Mouse (Mus musculus) intestine, embryonic 14.5 days (tissue): ENCODE measurements at regions not wholly inside any gene's neighbourhood (a gene's known extent, or its start where the extent isn't known, plus 50 kb on each side); places are given as distances from the start of the nearest gene placed in this dataset.
A peak's percentile ranks its signal among the peaks of the same experiment; 100 is the strongest.

Experiments
- ATAC-seq: fragments of 200-750 bp; cut with Nextera tagmentation; replicated peaks from 2 replicates; pipeline ENCODE4 v1.8.0; 2017; ENCODE audit warnings: low read depth, moderate number of reproducible peaks, moderate TSS enrichment, moderate library complexity; ENCODE audit not compliant: low FRiP score, low TSS enrichment
- DNase-seq: peaks from one replicate; pipeline ENCODE4 v3.0.0-alpha.2; 2018; ENCODE audit warnings: low spot score
- H3K27ac ChIP-seq: fragments of 300-500 bp; sonication (generic); 2 replicates; pipeline ENCODE4 v1.5.1; 2014; ENCODE audit warnings: low read depth, mild to moderate bottlenecking, control low read depth
- H3K27me3 ChIP-seq: fragments of 300-500 bp; sonication (generic); replicated peaks from 2 replicates; pipeline ENCODE4 v1.6.1; 2014; ENCODE audit warnings: low read length, control low read depth; ENCODE audit not compliant: control insufficient read depth, insufficient read depth
- H3K36me3 ChIP-seq: fragments of 300-500 bp; sonication (generic); 2 replicates; pipeline ENCODE4 v1.6.1; 2014; ENCODE audit warnings: low read length, control low read depth; ENCODE audit not compliant: control insufficient read depth, insufficient read depth
- H3K4me1 ChIP-seq: fragments of 300-500 bp; sonication (generic); replicated peaks from 2 replicates; pipeline ENCODE4 v1.6.1; 2014; ENCODE audit warnings: low read length, control low read depth, mixed read lengths; ENCODE audit not compliant: control insufficient read depth, insufficient read depth
- H3K4me2 ChIP-seq: fragments of 300-500 bp; sonication (generic); 2 replicates; pipeline ENCODE4 v1.6.1; 2014; ENCODE audit warnings: low read length
- H3K4me3 ChIP-seq: fragments of 300-500 bp; sonication (generic); 2 replicates; pipeline ENCODE4 v1.5.1; 2014; ENCODE audit warnings: low read depth, low read length, control low read depth, mixed read lengths
- H3K9ac ChIP-seq: fragments of 300-500 bp; sonication (generic); 2 replicates; pipeline ENCODE4 v1.6.1; 2014; ENCODE audit warnings: mild to moderate bottlenecking, low read length
- H3K9me3 ChIP-seq: fragments of 300-500 bp; sonication (generic); 2 replicates; pipeline ENCODE4 v1.6.1; 2016; ENCODE audit warnings: low read length, control low read depth; ENCODE audit not compliant: control insufficient read depth
- WGBS: fragments of 180-500 bp; shearing (Covaris S2); extraction: QIAGEN DNeasy Blood & Tissue Kit; methylation state at CpG from one replicate; pipeline ENCODE4 v1.1.7; 2014; 5-methylcytosine and 5-hydroxymethylcytosine counted together

- Histone ChIP-seq H3K27ac (no peak overlapping the region), H3K4me2 (no peak overlapping the region), H3K4me3 (no peak overlapping the region), H3K4me1 (no peaks in the 10 kb centered on the region), H3K9me3 (no peaks in the 10 kb centered on the region), H3K9ac (no peak overlapping the region), H3K36me3 (no peaks in the 10 kb centered on the region), H3K27me3 (no peaks in the 10 kb centered on the region)
- no peak for DNase-seq
- no peak for ATAC-seq
- 91% methylated on average over 7 of the region's 7 CpGs for WGBS
Measured at GRCm38 (mm10) chr14:120560416-120560815, 82.2 kb downstream of the Rap2a start.

DNA sequence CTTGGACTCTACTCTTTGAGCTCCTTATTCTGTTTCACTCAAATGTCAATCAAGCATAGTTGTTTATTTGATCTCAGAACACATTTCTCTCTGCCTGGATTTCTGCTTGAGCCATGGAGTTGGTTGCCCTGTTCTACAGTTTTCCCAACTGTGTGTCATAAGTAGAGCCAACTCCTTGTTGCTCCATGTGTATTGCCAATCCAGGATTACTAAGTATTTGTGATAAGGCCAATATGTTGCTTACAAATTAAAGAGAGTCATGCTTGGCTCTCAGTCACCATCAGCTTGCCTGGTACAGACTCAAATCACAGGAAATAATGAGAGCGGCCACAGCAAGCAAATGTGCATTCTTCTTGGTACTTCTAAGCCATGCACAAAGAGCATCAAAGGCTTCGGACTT lies 82.7 kb downstream of the Rap2a start:
- H3K9me3 ChIP-seq: no peaks in the 10 kb centered on the region
- H3K27me3 ChIP-seq: no peaks in the 10 kb centered on the region
- 97% methylated on average over 2 of the region's 2 CpGs for WGBS
- no peaks in the 10 kb centered on the region for H3K36me3 ChIP-seq
- no peak overlapping the region for H3K4me2 ChIP-seq
- no peak overlapping the region for H3K9ac ChIP-seq
- no peak overlapping the region for H3K27ac ChIP-seq
- no peaks in the 10 kb centered on the region for H3K4me1 ChIP-seq
- DNase-seq (peak; percentile 39), ATAC-seq (no peak)
- no peak overlapping the region for H3K4me3 ChIP-seq

GRCm38 (mm10) chr14:120566945-120567344 lies 88.7 kb downstream of the Rap2a start:
- Histone ChIP-seq H3K9me3 (no peaks in the 10 kb centered on the region), H3K9ac (no peak overlapping the region), H3K4me3 (no peak overlapping the region), H3K36me3 (no peaks in the 10 kb centered on the region), H3K4me2 (no peak overlapping the region), H3K4me1 (no peaks in the 10 kb centered on the region), H3K27ac (no peak overlapping the region), H3K27me3 (no peaks in the 10 kb centered on the region)
- 58% methylated on average over 1 of the region's 1 CpGs for WGBS
- no peak for ATAC-seq
- DNase-seq: no peak

- Histone ChIP-seq H3K27ac (no peak overlapping the region), H3K27me3 (no peaks in the 10 kb centered on the region), H3K36me3 (no peaks in the 10 kb centered on the region), H3K9ac (no peak overlapping the region), H3K4me3 (no peak overlapping the region), H3K9me3 (no peaks in the 10 kb centered on the region), H3K4me1 (no peaks in the 10 kb centered on the region), H3K4me2 (no peak overlapping the region)
- ATAC-seq (no peak), DNase-seq (peak; percentile 44)
- WGBS: 70% methylated on average over 4 of the region's 4 CpGs
Measured at GRCm38 (mm10) chr14:120568054-120568453, 89.8 kb downstream of the Rap2a start.

GRCm38 (mm10) chr14:120572238-120572637 lies 94.0 kb downstream of the Rap2a start:
- 86% methylated on average over 10 of the region's 10 CpGs for WGBS
- no peaks in the 10 kb centered on the region for H3K4me1 ChIP-seq
- no peak overlapping the region for H3K9ac ChIP-seq
- ATAC-seq: no peak
- no peak overlapping the region for H3K4me2 ChIP-seq
- no peak overlapping the region for H3K4me3 ChIP-seq
- H3K27ac ChIP-seq: no peak overlapping the region
- no peak for DNase-seq
- H3K36me3 ChIP-seq: no peaks in the 10 kb centered on the region
- no peaks in the 10 kb centered on the region for H3K9me3 ChIP-seq
- H3K27me3 ChIP-seq: no peaks in the 10 kb centered on the region

GRCm38 (mm10) chr14:120575202-120575601 lies 97.0 kb downstream of the Rap2a start:
- H3K4me2 ChIP-seq: no peak overlapping the region
- no peaks in the 10 kb centered on the region for H3K9me3 ChIP-seq
- H3K4me3 ChIP-seq: no peak overlapping the region
- no peak for ATAC-seq
- no peak overlapping the region for H3K27ac ChIP-seq
- H3K9ac ChIP-seq: no peak overlapping the region
- H3K4me1 ChIP-seq: no peaks in the 10 kb centered on the region
- no peaks in the 10 kb centered on the region for H3K27me3 ChIP-seq
- DNase-seq: no peak
- 47% methylated on average over 6 of the region's 6 CpGs for WGBS
- H3K36me3 ChIP-seq: no peaks in the 10 kb centered on the region

GRCm38 (mm10) chr14:120578352-120579080 lies 100.3 kb downstream of the Rap2a start:
- DNase-seq (no peak), ATAC-seq (no peak)
- no peaks in the 10 kb centered on the region for H3K36me3 ChIP-seq
- no peaks in the 10 kb centered on the region for H3K4me1 ChIP-seq
- H3K4me2 ChIP-seq: no peak overlapping the region
- no peak overlapping the region for H3K4me3 ChIP-seq
- H3K27me3 ChIP-seq: no peaks in the 10 kb centered on the region
- 86% methylated on average over 11 of the region's 11 CpGs for WGBS
- no peak overlapping the region for H3K27ac ChIP-seq
- H3K9ac ChIP-seq: no peak overlapping the region
- H3K9me3 ChIP-seq: no peaks in the 10 kb centered on the region

- Histone ChIP-seq H3K9ac (no peak overlapping the region), H3K27ac (no peak overlapping the region), H3K4me3 (no peak overlapping the region), H3K36me3 (no peaks in the 10 kb centered on the region), H3K27me3 (no peaks in the 10 kb centered on the region), H3K4me2 (no peak overlapping the region), H3K9me3 (no peaks in the 10 kb centered on the region), H3K4me1 (no peaks in the 10 kb centered on the region)
- ATAC-seq: no peak
- WGBS: 71% methylated on average over 3 of the region's 3 CpGs
- DNase-seq: no peak
Measured at GRCm38 (mm10) chr14:120583807-120584206, 105.6 kb downstream of the Rap2a start.

DNA sequence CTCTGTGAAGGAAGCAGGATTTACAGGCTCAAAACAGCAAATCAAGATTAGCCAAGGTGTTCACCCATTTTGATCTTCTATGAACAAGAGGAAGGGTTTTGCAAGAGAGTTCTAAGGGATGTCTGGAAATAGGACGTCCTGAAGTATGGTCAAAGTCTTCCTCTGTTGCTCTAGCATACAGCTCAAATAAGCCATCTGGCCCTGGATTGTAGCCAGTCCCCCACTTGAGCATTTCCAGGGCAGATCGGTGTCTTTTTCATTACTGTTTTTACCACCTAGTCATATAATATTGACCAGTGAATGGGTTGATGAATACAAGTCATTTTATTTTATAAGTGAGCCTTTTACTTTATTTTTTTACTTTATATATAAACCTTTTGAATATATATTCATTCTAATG lies 113.9 kb downstream of the Rap2a start:
- Histone ChIP-seq H3K4me3 (no peak overlapping the region), H3K27ac (no peak overlapping the region), H3K4me2 (no peak overlapping the region), H3K27me3 (no peaks in the 10 kb centered on the region), H3K4me1 (no peaks in the 10 kb centered on the region), H3K9me3 (no peaks in the 10 kb centered on the region), H3K36me3 (no peaks in the 10 kb centered on the region), H3K9ac (no peak overlapping the region)
- no peak for DNase-seq
- no peak for ATAC-seq
- WGBS: 78% methylated on average over 2 of the region's 2 CpGs
